Mouse (Mus musculus) liver, embryonic 12.5 days (tissue): ENCODE measurements around the gene Olfr522. TPM values are rescaled to one million over a fixed set of nuclear protein-coding genes. Genes with fewer than 3 reads are reported as not detected.

ENCODE experiments used
- ATAC-seq: fragments of 200-750 bp; cut with Nextera tagmentation; 2 replicates; pipeline ENCODE4 v1.8.0; 2017; ENCODE audit warnings: moderate number of reproducible peaks, mild to moderate bottlenecking, moderate library complexity
- H3K27ac ChIP-seq: fragments of 300-500 bp; sonication (generic); 2 replicates; pipeline ENCODE4 v1.5.1; 2016; ENCODE audit warnings: mild to moderate bottlenecking
- H3K27me3 ChIP-seq: fragments of 300-500 bp; sonication (generic); replicated peaks from 2 replicates; pipeline ENCODE4 v1.6.1; 2016; ENCODE audit warnings: mild to moderate bottlenecking, moderate library complexity
- H3K36me3 ChIP-seq: fragments of 300-500 bp; sonication (generic); 2 replicates; pipeline ENCODE4 v1.6.1; 2016; ENCODE audit warnings: mild to moderate bottlenecking, moderate library complexity
- H3K4me1 ChIP-seq: fragments of 300-500 bp; sonication (generic); 2 replicates; pipeline ENCODE4 v1.6.1; 2016
- H3K4me2 ChIP-seq: fragments of 300-500 bp; sonication (generic); 2 replicates; pipeline ENCODE4 v1.6.1; 2016; ENCODE audit warnings: mild to moderate bottlenecking, moderate library complexity
- H3K4me3 ChIP-seq: fragments of 300-500 bp; sonication (generic); 2 replicates; pipeline ENCODE4 v1.5.1; 2016; ENCODE audit warnings: mild to moderate bottlenecking, moderate library complexity
- H3K9ac ChIP-seq: fragments of 300-500 bp; sonication (generic); 2 replicates; pipeline ENCODE4 v1.6.1; 2016; ENCODE audit warnings: mild to moderate bottlenecking, moderate library complexity
- H3K9me3 ChIP-seq: fragments of 300-500 bp; sonication (generic); replicated peaks from 2 replicates; pipeline ENCODE4 v1.6.1; 2016; ENCODE audit warnings: mild to moderate bottlenecking, moderate library complexity
- WGBS: fragments of 180-500 bp; shearing (Covaris S2); methylation state at CpG from one replicate; pipeline ENCODE4 v1.1.7; 2016; ENCODE audit not compliant: insufficient replicate concordance; 5-methylcytosine and 5-hydroxymethylcytosine counted together
- polyA plus RNA-seq: library from polyadenylated mRNA; unstranded; fragments of >200 nt; fragmentation: Nextera tagmentation; extraction: Ambion mirVana; gene quantifications from 2 replicates; pipeline ENCODE4 v1.2.1, GENCODE M21; 2016

Gene Olfr522
- polyA plus RNA-seq, 1 experiment from 2014 or later, result not detected

DNA sequence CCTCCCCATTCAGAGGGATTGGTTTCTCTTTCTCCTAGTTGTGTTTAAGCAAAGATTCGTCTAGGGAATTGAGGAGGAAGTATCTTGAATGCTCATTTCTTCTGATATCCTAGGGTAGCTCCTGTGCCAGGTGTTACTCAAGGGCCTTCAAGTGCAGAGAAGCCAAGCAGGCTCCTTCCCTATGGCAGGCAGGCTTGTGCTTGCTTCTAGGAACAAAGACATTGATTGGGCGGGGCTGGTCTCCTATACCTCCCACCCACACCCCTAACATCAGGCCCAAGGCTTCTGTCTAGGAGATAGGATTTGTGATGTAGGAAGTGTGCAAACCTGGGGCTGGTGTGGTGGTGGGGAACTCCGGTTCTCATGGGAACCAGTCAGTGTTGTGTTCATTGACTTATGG lies 37.6 kb downstream of the Olfr522 start:
- no peak overlapping the region for H3K27ac ChIP-seq
- no peaks in the 10 kb centered on the region for H3K9me3 ChIP-seq
- H3K27me3 ChIP-seq, result no peaks in the 10 kb centered on the region
- peak overlapping the region; percentile 40 for H3K4me2 ChIP-seq
- no peak overlapping the region for H3K4me3 ChIP-seq
- no peak for ATAC-seq
- H3K36me3 ChIP-seq, result peaks cover 20% of the 10 kb centered on the region
- WGBS, result 64% methylated on average over 3 of the region's 3 CpGs
- H3K9ac ChIP-seq, result no peak overlapping the region
- H3K4me1 ChIP-seq, result peaks cover 31% of the 10 kb centered on the region

DNA sequence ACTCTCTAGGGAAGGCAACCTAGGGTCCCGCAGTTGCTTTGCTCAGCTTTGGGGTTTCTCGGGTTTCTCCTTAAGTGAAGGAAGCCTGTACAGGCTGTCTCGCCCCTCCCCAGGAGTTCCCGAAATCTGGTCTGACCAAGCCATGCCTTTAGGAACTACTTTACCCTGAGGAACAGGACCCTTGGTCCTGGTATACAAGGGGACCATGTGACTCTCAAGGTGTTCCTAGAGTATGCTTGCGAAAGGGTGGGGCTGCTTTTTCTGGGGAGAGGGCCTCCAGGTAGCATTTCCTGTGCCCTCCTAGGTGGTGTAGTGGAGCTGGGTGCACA lies 38.6 kb downstream of the Olfr522 start:
- ATAC-seq, result peak; percentile 1; the same call in 1 of the 2 replicates
- no peaks in the 10 kb centered on the region for H3K9me3 ChIP-seq
- peaks cover 31% of the 10 kb centered on the region for H3K4me1 ChIP-seq
- H3K4me2 ChIP-seq, result peak overlapping the region; percentile 82
- no peaks in the 10 kb centered on the region for H3K27me3 ChIP-seq
- H3K4me3 ChIP-seq, result peak overlapping the region; percentile 70
- 0 out of 2 replicates have a peak overlapping the region, but pooled peaks have one; percentile 12 for H3K27ac ChIP-seq
- peaks cover 19% of the 10 kb centered on the region for H3K36me3 ChIP-seq
- WGBS, result 5% methylated on average over 5 of the region's 5 CpGs
- peak overlapping the region; percentile 80 for H3K9ac ChIP-seq

DNA sequence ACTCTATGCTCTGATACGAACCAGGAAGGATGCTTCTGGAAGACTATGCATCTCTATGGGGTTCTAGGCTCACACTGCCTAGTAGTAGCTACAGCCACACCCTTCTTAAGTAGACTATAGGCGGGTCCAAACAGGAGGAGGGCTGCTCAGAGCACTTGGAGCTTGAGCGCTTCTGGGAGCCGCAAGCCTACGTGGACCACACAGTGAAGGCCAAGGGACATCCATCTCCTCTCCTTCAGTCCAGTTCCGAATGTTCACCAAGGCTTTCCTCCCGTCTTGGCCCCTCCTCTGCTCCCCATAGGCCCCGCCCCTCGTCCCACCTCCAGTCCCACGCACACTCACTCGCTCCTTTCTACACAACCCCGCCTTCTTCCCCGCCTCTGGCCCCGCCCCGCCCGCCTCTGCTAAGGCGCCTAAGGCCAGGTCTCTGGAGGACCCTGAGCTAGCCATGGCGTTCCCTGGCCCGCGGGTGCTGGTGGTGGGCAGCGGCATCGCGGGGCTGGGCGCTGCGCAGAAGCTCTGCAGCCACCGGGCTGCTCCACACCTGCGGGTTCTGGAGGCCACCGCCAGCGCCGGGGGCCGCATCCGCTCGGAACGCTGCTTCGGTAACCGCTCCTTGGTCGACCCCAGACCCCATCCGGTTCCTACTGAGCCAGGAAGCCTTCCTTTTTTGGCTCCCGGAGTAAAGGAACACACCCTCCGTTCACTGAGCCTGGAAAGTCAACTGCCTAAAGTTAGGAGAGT lies 39.1 kb downstream of the Olfr522 start:
- Histone ChIP-seq H3K27me3 (no peaks in the 10 kb centered on the region), H3K9me3 (no peaks in the 10 kb centered on the region), H3K4me2 (peak overlapping the region; percentile 82), H3K9ac (peak overlapping the region; percentile 80), H3K36me3 (peaks cover 14% of the 10 kb centered on the region), H3K4me1 (peaks cover 31% of the 10 kb centered on the region), H3K4me3 (peak overlapping the region; percentile 70), H3K27ac (peak overlapping the region; percentile 12; the same call in 1 of the 2 replicates)
- peak; percentile 99 for ATAC-seq
- 1% methylated on average over 40 of the region's 40 CpGs for WGBS

DNA sequence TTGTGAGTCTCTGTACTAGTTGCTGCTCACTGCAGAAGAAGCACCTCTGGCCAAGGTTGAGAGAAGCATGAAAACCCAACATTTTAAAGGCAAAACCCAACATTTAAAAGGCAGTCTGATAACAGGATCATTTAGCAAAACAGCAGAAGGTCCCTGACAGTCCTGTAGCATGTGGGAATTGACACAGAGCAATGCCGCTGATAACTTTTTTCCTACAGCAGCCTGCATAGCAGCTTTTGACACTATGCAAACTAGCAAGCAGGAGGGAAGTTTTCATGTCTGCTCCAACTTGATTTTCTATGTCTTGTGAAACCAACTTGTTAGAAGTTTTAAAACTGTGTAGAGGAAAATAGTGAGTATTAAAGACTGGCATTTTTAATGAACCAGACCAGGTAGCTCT lies 40.2 kb downstream of the Olfr522 start:
- WGBS, result 74% methylated on average over 1 of the region's 1 CpGs

GRCm38 (mm10) chr7:140122765-140123164 lies 41.8 kb downstream of the Olfr522 start:
- no peak for ATAC-seq
- peaks cover 31% of the 10 kb centered on the region for H3K4me1 ChIP-seq
- no peak overlapping the region for H3K27ac ChIP-seq
- no peaks in the 10 kb centered on the region for H3K36me3 ChIP-seq
- H3K4me2 ChIP-seq, result no peak overlapping the region
- no peak overlapping the region for H3K4me3 ChIP-seq
- H3K27me3 ChIP-seq, result no peaks in the 10 kb centered on the region
- no peaks in the 10 kb centered on the region for H3K9me3 ChIP-seq
- no peak overlapping the region for H3K9ac ChIP-seq
- 18% methylated on average over 4 of the region's 4 CpGs for WGBS

More for the DNA sequence above, 40.2 kb downstream of the Olfr522 start:
- Histone ChIP-seq H3K9me3 (no peaks in the 10 kb centered on the region), H3K27ac (no peak overlapping the region), H3K4me1 (peaks cover 31% of the 10 kb centered on the region), H3K9ac (no peak overlapping the region), H3K4me2 (no peak overlapping the region), H3K36me3 (peaks cover 3% of the 10 kb centered on the region; the same call in 1 of the 2 replicates), H3K4me3 (no peak overlapping the region), H3K27me3 (no peaks in the 10 kb centered on the region)
- no peak for ATAC-seq

DNA sequence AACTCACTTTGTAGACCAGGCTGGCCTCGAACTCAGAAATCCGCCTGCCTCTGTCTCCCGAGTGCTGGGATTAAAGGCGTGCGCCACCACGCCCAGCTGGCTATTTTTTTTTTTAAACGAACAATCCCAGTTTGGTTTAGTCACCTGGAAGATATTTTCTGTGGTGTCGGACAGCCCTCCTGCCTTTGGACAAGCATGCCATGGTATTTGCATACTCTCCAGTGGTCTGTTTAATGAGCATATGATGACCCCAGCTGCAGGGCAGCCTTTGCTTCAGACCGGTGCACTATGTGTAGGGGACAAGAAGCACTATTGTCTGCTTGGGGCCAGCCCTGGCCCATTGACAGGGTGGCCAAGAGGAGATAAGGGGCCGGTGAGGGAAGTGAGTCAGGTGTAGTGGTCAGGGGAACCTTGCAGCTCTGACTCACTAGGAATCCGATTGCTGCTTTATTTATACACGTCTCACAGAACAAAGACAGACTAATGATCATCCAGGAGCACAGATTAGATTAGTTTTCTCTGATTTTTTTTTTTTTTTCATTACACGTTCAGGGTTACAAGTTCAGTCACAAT lies 43.1 kb downstream of the Olfr522 start:
- no peaks in the 10 kb centered on the region for H3K9me3 ChIP-seq
- no peak overlapping the region for H3K4me3 ChIP-seq
- H3K27ac ChIP-seq, result no peak overlapping the region
- 52% methylated on average over 13 of the region's 13 CpGs for WGBS
- H3K4me2 ChIP-seq, result no peak overlapping the region
- no peak overlapping the region for H3K9ac ChIP-seq
- peaks cover 33% of the 10 kb centered on the region for H3K4me1 ChIP-seq
- H3K36me3 ChIP-seq, result no peaks in the 10 kb centered on the region
- no peak for ATAC-seq
- H3K27me3 ChIP-seq, result no peaks in the 10 kb centered on the region

GRCm38 (mm10) chr7:140120484-140120883 lies 44.1 kb downstream of the Olfr522 start:
- no peaks in the 10 kb centered on the region for H3K9me3 ChIP-seq
- H3K36me3 ChIP-seq, result no peaks in the 10 kb centered on the region
- H3K9ac ChIP-seq, result no peak overlapping the region
- 71% methylated on average over 2 of the region's 2 CpGs for WGBS
- no peak overlapping the region for H3K4me3 ChIP-seq
- no peak for ATAC-seq
- H3K27ac ChIP-seq, result no peak overlapping the region
- H3K27me3 ChIP-seq, result no peaks in the 10 kb centered on the region
- peaks cover 31% of the 10 kb centered on the region for H3K4me1 ChIP-seq
- no peak overlapping the region for H3K4me2 ChIP-seq

GRCm38 (mm10) chr7:140116329-140117054 lies 48.1 kb downstream of the Olfr522 start, which contains the start of gene Echs1:
Echs1 (minus strand) TSS chr7:140116476.
- peak within 1 kb of the TSS; percentile 98 for H3K4me2 ChIP-seq
- WGBS, result 4% methylated on average over 28 of the region's 28 CpGs
- peak within 1 kb of the TSS; percentile 75 for H3K9ac ChIP-seq
- peaks cover 23% of the 10 kb centered on the region for H3K4me1 ChIP-seq
- H3K27ac ChIP-seq, result peak within 1 kb of the TSS; percentile 72
- ATAC-seq, result peak; percentile 99
- H3K27me3 ChIP-seq, result no peaks in the 10 kb centered on the region
- H3K4me3 ChIP-seq, result peak within 1 kb of the TSS; percentile 70
- no peaks in the 10 kb centered on the region for H3K9me3 ChIP-seq
- H3K36me3 ChIP-seq, result peaks cover 15% of the 10 kb centered on the region

DNA sequence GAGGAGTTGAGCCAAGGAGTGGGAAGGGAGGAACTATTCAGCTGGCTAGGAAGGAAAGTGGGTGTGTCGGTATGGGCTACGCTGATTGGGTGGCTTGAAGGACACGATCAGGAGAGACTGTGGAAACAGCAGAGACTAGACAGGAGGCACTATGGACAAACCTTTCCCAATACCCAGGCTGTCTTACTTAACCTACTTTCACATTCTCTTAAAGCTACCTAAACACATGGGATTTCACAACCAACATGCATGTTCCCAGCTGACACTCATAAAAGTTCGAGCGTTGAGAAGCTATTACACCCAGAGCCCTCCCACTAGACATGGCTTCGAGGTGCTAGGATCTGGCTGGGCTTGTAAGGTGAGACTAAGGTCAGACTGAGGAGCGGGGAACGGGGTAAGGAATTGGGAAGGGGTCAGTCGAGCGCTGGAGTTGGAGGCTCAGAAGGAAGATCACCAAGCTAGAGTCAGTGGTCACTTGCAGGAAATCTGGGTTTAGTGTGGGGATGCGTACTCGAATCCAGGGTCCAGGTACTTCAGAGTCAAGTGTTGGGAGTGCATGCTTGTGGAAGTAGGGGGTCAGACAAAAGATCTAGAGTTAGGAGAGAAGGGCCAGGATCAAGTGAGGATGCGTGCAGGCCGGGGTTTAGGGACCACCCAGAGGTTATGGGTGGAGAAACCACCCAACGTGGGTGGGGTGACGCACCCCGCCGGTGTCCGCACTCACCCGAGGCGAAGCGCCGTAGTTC lies 48.8 kb downstream of the Olfr522 start, which contains the start of gene Paox:
Paox (plus strand) TSS at position 217 of the 746 bp plus-strand sequence.
- H3K9ac ChIP-seq, result peak within 1 kb of the TSS; percentile 75
- ATAC-seq, result peak; percentile 71
- H3K9me3 ChIP-seq, result no peaks in the 10 kb centered on the region
- H3K4me3 ChIP-seq, result peak within 1 kb of the TSS; percentile 70
- H3K27ac ChIP-seq, result peak within 1 kb of the TSS; percentile 72
- peak within 1 kb of the TSS; percentile 98 for H3K4me2 ChIP-seq
- H3K4me1 ChIP-seq, result peaks cover 23% of the 10 kb centered on the region
- peaks cover 22% of the 10 kb centered on the region for H3K36me3 ChIP-seq
- H3K27me3 ChIP-seq, result no peaks in the 10 kb centered on the region
- 2% methylated on average over 23 of the region's 23 CpGs for WGBS

DNA sequence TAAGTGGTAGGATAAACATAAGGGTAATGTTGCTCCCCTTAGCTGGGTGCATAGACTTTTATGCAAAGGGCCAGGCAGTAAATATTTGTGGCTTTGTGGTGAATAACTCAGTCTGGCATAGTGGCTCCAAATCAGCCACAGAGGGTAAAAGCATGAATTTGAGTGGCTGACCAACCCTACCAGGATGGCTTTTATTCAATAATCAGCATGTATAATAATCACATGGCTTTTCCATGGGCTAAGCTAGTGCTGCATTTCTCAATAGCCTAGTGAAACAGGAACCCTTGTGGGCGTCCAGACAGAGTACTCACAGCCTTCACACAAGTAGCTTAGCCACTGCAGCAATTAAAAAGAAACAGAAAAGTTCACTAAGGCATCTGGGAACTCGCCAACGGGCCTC lies 52.6 kb downstream of the Olfr522 start:
- no peak for ATAC-seq
- H3K4me2 ChIP-seq, result no peak overlapping the region
- H3K4me3 ChIP-seq, result no peak overlapping the region
- WGBS, result 52% methylated on average over 3 of the region's 3 CpGs
- no peak overlapping the region for H3K27ac ChIP-seq
- H3K27me3 ChIP-seq, result no peaks in the 10 kb centered on the region
- peaks cover 59% of the 10 kb centered on the region for H3K36me3 ChIP-seq
- H3K9ac ChIP-seq, result no peak overlapping the region
- peaks cover 19% of the 10 kb centered on the region for H3K4me1 ChIP-seq
- H3K9me3 ChIP-seq, result no peaks in the 10 kb centered on the region
